Mouse (Mus musculus) midbrain, embryonic 14.5 days (tissue): Measurements from ENCODE around the gene Gnptg. TPM values are rescaled to one million over a fixed set of nuclear protein-coding genes. Genes with fewer than 3 reads are reported as not detected.

ENCODE experiments used
- ATAC-seq: fragments of 200-750 bp; cut with Nextera tagmentation; 2 replicates; pipeline ENCODE4 v1.8.0; 2017; ENCODE audit warnings: moderate number of reproducible peaks, moderate library complexity; ENCODE audit not compliant: low FRiP score, low TSS enrichment
- DNase-seq: peaks from one replicate; pipeline ENCODE4 v3.0.0-alpha.2; 2015
- H3K27ac ChIP-seq: fragments of 300-500 bp; sonication (generic); replicated peaks from 2 replicates; pipeline ENCODE4 v1.5.1; 2014; ENCODE audit warnings: mild to moderate bottlenecking, low read depth, low read length, moderate library complexity
- H3K27me3 ChIP-seq: fragments of 300-500 bp; sonication (generic); 2 replicates; pipeline ENCODE4 v1.6.1; 2014; ENCODE audit warnings: low read length, control low read depth, mixed read lengths; ENCODE audit not compliant: control insufficient read depth, insufficient read depth
- H3K36me3 ChIP-seq: fragments of 300-500 bp; sonication (generic); 2 replicates; pipeline ENCODE4 v1.6.1; 2014; ENCODE audit warnings: low read length, control low read depth; ENCODE audit not compliant: control insufficient read depth, insufficient read depth
- H3K4me1 ChIP-seq: fragments of 300-500 bp; sonication (generic); 2 replicates; pipeline ENCODE4 v1.6.1; 2014; ENCODE audit warnings: mild to moderate bottlenecking, antibody characterized with exemption, low read length, control low read depth; ENCODE audit not compliant: control insufficient read depth, insufficient read depth
- H3K4me2 ChIP-seq: fragments of 300-500 bp; sonication (generic); 2 replicates; pipeline ENCODE4 v1.6.1; 2014; ENCODE audit warnings: mild to moderate bottlenecking, low read length, moderate library complexity
- H3K4me3 ChIP-seq: fragments of 300-500 bp; sonication (generic); replicated peaks from 2 replicates; pipeline ENCODE4 v1.5.1; 2014; ENCODE audit warnings: low read depth, low read length
- H3K9ac ChIP-seq: fragments of 300-500 bp; sonication (generic); replicated peaks from 2 replicates; pipeline ENCODE4 v1.6.1; 2014; ENCODE audit warnings: mild to moderate bottlenecking, low read length, moderate library complexity
- H3K9me3 ChIP-seq: fragments of 300-500 bp; sonication (generic); 2 replicates; pipeline ENCODE4 v1.6.1; 2016; ENCODE audit warnings: low read length, control low read depth, mixed read lengths; ENCODE audit not compliant: control insufficient read depth
- WGBS: fragments of 180-500 bp; shearing (Covaris S2); extraction: QIAGEN DNeasy Blood & Tissue Kit; methylation state at CpG from one replicate; pipeline ENCODE4 v1.1.7; 2014; 5-methylcytosine and 5-hydroxymethylcytosine counted together
- polyA plus RNA-seq: library from polyadenylated mRNA; unstranded; fragments of >200 nt; fragmentation: Nextera tagmentation; extraction: Ambion mirVana; gene quantifications from 2 replicates; pipeline ENCODE4 v1.2.1, GENCODE M21; 2014

The Gnptg gene
- 79.0 and 83.9 TPM in 2 replicates for polyA plus RNA-seq

GRCm38 (mm10) chr17:25239695-25240636, at the start of gene Gnptg, which contains the start of gene Tsr3:
TSS of gene Gnptg (minus strand) at chr17:25240124.
TSS of gene Tsr3 (plus strand) at chr17:25240170.
- peak within 1 kb of the TSS; percentile 57 for H3K4me3 ChIP-seq
- H3K36me3 ChIP-seq: peaks cover 50% of the 10 kb centered on the region
- H3K4me1 ChIP-seq: peaks cover 13% of the 10 kb centered on the region
- peak within 1 kb of the TSS; percentile 88 for H3K9ac ChIP-seq
- ATAC-seq: peak; percentile 88
- H3K27ac ChIP-seq: peak within 1 kb of the TSS; percentile 53
- peak within 1 kb of the TSS; percentile 96 for H3K4me2 ChIP-seq
- WGBS: under 1% methylated on average over 74 of the region's 80 CpGs
- H3K27me3 ChIP-seq: no peaks in the 10 kb centered on the region
- H3K9me3 ChIP-seq: no peaks in the 10 kb centered on the region
- DNase-seq: peak; percentile 96

- 26% methylated on average over 4 of the region's 4 CpGs for WGBS
- H3K27me3 ChIP-seq: no peaks in the 10 kb centered on the region
- ATAC-seq: no peak
- no peak overlapping the region for H3K4me3 ChIP-seq
- peak; percentile 78 for DNase-seq
- no peaks in the 10 kb centered on the region for H3K4me1 ChIP-seq
- H3K36me3 ChIP-seq: no peaks in the 10 kb centered on the region
- no peak overlapping the region for H3K27ac ChIP-seq
- H3K9ac ChIP-seq: no peak overlapping the region
- H3K4me2 ChIP-seq: no peak overlapping the region
- no peaks in the 10 kb centered on the region for H3K9me3 ChIP-seq
Measured at GRCm38 (mm10) chr17:25288842-25289241, 48.9 kb upstream of the Gnptg start.

DNA sequence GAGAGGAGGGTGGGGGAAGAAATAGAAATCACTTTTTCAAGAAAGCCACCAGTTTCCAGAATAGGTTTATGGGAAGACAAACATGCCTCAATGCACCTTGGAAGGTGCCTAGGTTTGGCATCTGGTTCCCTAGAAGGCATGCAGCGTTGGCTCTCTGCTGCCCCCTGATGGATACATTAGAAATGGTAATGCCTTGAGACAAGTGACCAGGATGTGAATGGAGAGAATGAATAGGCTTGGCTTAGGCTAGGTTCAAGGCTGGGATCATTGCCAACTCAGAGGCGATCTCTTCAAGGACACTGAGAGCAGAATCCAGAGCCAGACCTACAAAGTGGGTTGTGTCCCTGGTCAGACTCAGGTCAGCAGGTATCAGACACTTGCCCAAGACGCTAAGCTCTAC, 45.1 kb upstream of the Gnptg start:
- Histone ChIP-seq H3K4me2 (no peak overlapping the region), H3K4me3 (no peak overlapping the region), H3K36me3 (no peaks in the 10 kb centered on the region), H3K4me1 (no peaks in the 10 kb centered on the region), H3K27me3 (no peaks in the 10 kb centered on the region), H3K27ac (no peak overlapping the region), H3K9me3 (no peaks in the 10 kb centered on the region), H3K9ac (no peak overlapping the region)
- WGBS: 21% methylated on average over 3 of the region's 3 CpGs
- peak; percentile 84 for DNase-seq
- no peak for ATAC-seq

DNA sequence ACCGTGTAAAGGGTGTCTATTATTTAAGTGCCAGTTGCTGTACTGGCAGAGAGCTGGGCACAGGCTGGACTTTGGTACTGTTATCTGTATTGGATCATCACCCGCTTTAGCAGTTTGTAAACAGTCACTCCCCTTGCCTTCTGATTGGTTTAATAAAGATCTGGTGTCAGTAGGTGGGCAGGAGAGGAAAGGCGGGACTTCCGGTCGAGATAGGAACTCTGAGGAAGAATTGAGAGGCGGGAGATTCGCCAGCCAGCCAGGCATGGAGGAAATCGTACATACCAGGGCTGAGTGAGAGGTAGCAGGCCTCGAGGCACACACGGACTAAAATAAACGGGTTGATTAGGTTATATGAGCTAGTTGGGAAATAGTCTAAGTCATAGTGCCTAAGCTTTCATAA, 42.2 kb upstream of the Gnptg start:
- Histone ChIP-seq H3K4me1 (no peaks in the 10 kb centered on the region), H3K4me2 (no peak overlapping the region), H3K27ac (no peak overlapping the region), H3K9me3 (no peaks in the 10 kb centered on the region), H3K27me3 (no peaks in the 10 kb centered on the region), H3K36me3 (no peaks in the 10 kb centered on the region), H3K9ac (no peak overlapping the region), H3K4me3 (no peak overlapping the region)
- no peak for ATAC-seq
- 45% methylated on average over 11 of the region's 11 CpGs for WGBS
- peak; percentile 32 for DNase-seq

DNA sequence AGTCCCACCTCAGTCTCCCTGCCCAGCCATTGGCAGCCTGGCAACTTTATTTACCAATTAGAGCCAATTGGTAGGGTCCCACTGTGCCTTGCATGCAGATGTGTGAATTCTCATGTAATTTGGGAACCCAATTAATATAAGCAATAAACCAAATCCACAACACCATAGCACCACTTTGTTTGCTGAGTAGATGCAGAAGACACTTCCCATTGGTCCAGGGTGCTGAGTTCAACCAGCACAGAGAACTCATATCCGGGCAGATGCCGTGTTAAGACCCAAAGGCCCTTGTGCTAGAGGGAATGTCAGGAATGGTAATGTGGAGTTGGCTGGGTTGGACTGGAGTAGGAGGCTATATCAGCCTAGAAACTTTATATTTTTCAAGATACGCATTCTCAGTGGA, 35.9 kb upstream of the Gnptg start:
- Histone ChIP-seq H3K27me3 (no peaks in the 10 kb centered on the region), H3K36me3 (no peaks in the 10 kb centered on the region), H3K27ac (no peak overlapping the region), H3K4me3 (no peak overlapping the region), H3K9me3 (no peaks in the 10 kb centered on the region), H3K9ac (no peak overlapping the region), H3K4me1 (peaks cover 18% of the 10 kb centered on the region), H3K4me2 (no peak overlapping the region)
- ATAC-seq: no peak
- 95% methylated on average over 3 of the region's 3 CpGs for WGBS
- DNase-seq: no peak

DNA sequence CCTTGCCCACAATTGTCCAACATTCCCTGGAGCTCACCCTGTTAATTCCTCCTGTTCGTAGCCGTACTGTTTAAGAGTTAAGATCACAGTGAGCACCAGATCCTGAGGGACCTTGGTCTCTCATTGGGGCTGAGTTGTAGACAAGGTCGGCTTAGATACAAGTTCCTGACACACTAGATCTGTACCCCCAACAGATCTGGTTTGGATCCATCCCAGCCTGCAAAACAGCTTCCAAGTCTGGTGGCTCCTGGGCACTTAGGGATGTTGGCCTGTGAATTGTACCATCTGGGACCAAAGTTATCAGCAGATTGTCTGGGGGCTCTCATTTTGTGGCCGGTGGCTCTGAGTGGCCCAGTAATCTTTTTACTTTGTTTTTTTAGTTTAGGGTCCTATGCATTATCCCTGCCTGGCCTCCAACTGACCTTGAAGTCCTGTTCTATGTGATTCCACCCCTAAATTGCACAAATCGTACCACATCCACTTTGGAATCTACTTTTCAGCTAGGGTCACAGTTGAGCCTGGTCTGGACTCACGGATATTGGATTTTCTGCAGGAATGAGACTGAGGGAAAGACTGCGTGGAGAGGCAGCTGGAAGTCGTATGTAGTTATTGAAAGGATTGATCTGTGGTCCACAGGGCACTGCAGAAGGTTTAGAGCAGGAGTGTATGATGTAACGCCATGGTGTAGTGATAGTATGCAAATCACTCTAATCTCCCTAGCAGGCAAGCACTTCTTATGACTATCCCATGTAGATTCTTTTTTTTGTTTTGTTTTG, 34.8 kb upstream of the Gnptg start, which contains the start of gene Ube2i:
Gene Ube2i, minus strand, starts transcription at position 52 of the 776 bp plus-strand sequence.
- ATAC-seq: no peak
- Histone ChIP-seq H3K9ac (peak within 1 kb of the TSS; percentile 98), H3K36me3 (peaks cover 1% of the 10 kb centered on the region; the same call in 1 of the 2 replicates), H3K27me3 (no peaks in the 10 kb centered on the region), H3K4me3 (peak within 1 kb of the TSS; percentile 71), H3K4me1 (peaks cover 21% of the 10 kb centered on the region), H3K4me2 (peak within 1 kb of the TSS; percentile 99), H3K9me3 (no peaks in the 10 kb centered on the region), H3K27ac (peak within 1 kb of the TSS; percentile 97)
- no peak for DNase-seq
- 80% methylated on average over 9 of the region's 9 CpGs for WGBS

DNA sequence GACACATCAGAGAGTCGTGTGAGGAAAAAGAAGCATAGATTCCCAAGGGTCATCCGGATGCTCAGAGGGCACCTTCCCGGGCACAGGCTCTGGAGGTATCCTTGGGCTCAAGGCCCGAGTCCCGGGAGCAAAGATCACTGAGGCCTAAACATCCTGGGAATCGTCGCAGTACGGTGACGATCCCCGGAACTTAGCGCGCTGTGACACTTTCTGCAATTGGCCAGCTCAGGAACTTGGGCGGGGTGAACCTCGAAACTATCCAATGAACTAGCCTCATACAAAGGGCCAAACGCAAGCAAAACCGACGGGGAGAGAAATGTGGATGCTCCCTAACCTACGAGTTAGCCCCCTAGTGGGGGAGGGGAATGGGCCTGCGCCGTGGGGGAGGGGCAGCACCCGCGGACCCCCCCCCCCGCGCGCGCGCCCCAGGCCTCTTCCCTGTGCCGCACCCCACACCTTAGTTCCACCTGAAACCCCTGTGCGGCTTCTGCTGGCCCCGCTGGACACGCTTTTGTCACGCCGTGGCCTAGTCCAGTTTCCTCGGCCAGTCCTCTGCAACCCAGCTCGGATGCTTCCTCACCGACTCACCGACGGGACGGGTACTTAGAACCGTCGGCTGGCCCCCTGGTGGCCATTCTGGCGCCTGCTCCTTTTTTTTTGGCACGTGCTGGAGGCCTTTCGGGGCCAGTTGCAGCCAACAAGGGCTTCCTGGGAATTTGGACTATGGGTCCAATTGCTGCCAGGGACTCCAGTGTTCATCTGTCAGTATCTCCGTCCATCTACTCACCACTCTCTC, 34.0 kb upstream of the Gnptg start:
- H3K4me1 ChIP-seq: peaks cover 21% of the 10 kb centered on the region
- H3K36me3 ChIP-seq: peaks cover 10% of the 10 kb centered on the region
- H3K9ac ChIP-seq: peak overlapping the region; percentile 98
- WGBS: 1% methylated on average over 45 of the region's 45 CpGs
- H3K27ac ChIP-seq: peak overlapping the region; percentile 97
- H3K4me3 ChIP-seq: peak overlapping the region; percentile 71
- ATAC-seq: peak; percentile 90
- H3K9me3 ChIP-seq: no peaks in the 10 kb centered on the region
- DNase-seq: peak; percentile 97
- H3K27me3 ChIP-seq: no peaks in the 10 kb centered on the region
- H3K4me2 ChIP-seq: peak overlapping the region; percentile 99
